Mouse (Mus musculus) erythroblast, embryonic 14.5 days (primary cell): ENCODE measurements around the gene Synpo2.

Experiments
- GATA1 ChIP-seq: IDR thresholded peaks from 2 replicates; pipeline ENCODE4 v1.6.1; 2012; ENCODE audit warnings: low read length, inconsistent platforms, mixed read lengths
- TAL1 ChIP-seq: IDR thresholded peaks from 3 replicates; pipeline ENCODE4 v1.6.1; 2012; ENCODE audit warnings: low read length, inconsistent platforms, mixed read lengths

- no peak for TF ChIP-seq TAL1
- no peak for TF ChIP-seq GATA1
These were observed 75.2 kb downstream of the Synpo2 start for GRCm38 (mm10) chr3:123160792-123161191.
